Mouse (Mus musculus) spleen, postnatal 36 days (tissue): ENCODE data around the gene Olfm2.

ENCODE experiments used
- DNase-seq, 2 experiments: peaks; one replicate each; pipeline ENCODE4 v3.0.0; 2022; ENCODE audit warnings: low spot score in 2 of 2, mixed read lengths in 1 of 2

Olfm2 gene

GRCm38 (mm10) chr9:20746017-20746660 lies at the start of gene Olfm2:
Gene Olfm2, minus strand, starts transcription at chr9:20746349.
- DNase-seq = no peak

GRCm38 (mm10) chr9:20794108-20794806 lies 48.1 kb upstream of the Olfm2 start:
- DNase-seq = no peak

GRCm38 (mm10) chr9:20790345-20790744 lies 44.2 kb upstream of the Olfm2 start:
- DNase-seq = no peak

GRCm38 (mm10) chr9:20789651-20790050 lies 43.5 kb upstream of the Olfm2 start:
- no peak for DNase-seq

- no peak for DNase-seq
These were observed 41.8 kb upstream of the Olfm2 start for GRCm38 (mm10) chr9:20787992-20788391.

GRCm38 (mm10) chr9:20785055-20785454 lies 38.9 kb upstream of the Olfm2 start:
- DNase-seq = no peak

- no peak for DNase-seq
These were observed 35.1 kb upstream of the Olfm2 start for GRCm38 (mm10) chr9:20781286-20781685.

- peak; percentile 11 to 17 for DNase-seq
These were observed 19.1 kb upstream of the Olfm2 start for GRCm38 (mm10) chr9:20765274-20765673.

- DNase-seq = no peak
These were observed 16.9 kb upstream of the Olfm2 start for GRCm38 (mm10) chr9:20763099-20763498.

- DNase-seq = no peak
These were observed 16.2 kb upstream of the Olfm2 start for GRCm38 (mm10) chr9:20762197-20762961.

GRCm38 (mm10) chr9:20761388-20761787 lies 15.2 kb upstream of the Olfm2 start:
- DNase-seq = no peak

GRCm38 (mm10) chr9:20760813-20761212 lies 14.7 kb upstream of the Olfm2 start:
- no peak for DNase-seq

- DNase-seq = no peak
These were observed 12.7 kb upstream of the Olfm2 start for GRCm38 (mm10) chr9:20758896-20759295.

- no peak for DNase-seq
These were observed 12.1 kb upstream of the Olfm2 start for GRCm38 (mm10) chr9:20758243-20758642.

GRCm38 (mm10) chr9:20757087-20757955 lies 11.2 kb upstream of the Olfm2 start:
- peak; percentile 45 to 53 for DNase-seq

GRCm38 (mm10) chr9:20756081-20756700 lies 10.0 kb upstream of the Olfm2 start:
- no peak for DNase-seq

- no peak for DNase-seq
These were observed 8.2 kb upstream of the Olfm2 start for GRCm38 (mm10) chr9:20754335-20754734.

- no peak for DNase-seq
These were observed 5.4 kb upstream of the Olfm2 start for GRCm38 (mm10) chr9:20751477-20752029.

- DNase-seq = no peak
These were observed 3.1 kb upstream of the Olfm2 start for GRCm38 (mm10) chr9:20749213-20749612.

GRCm38 (mm10) chr9:20748540-20748939 lies 2.4 kb upstream of the Olfm2 start:
- DNase-seq = no peak

GRCm38 (mm10) chr9:20747682-20748081 lies 1.5 kb upstream of the Olfm2 start:
- DNase-seq = no peak
